Mouse (Mus musculus) retina, postnatal 1 day (tissue): ENCODE data around the gene Trim40.
A peak's percentile ranks its signal among the peaks of the same experiment; 100 is the strongest.
"Not testable (repeated sequence)": the region's sequence is repeated elsewhere in the genome, so short reads cannot be mapped to it uniquely, and the experiment has no call there.

Experiments
- DNase-seq: peaks from one replicate; pipeline ENCODE4 v3.0.0-alpha.2; 2012

The Trim40 gene

DNA sequence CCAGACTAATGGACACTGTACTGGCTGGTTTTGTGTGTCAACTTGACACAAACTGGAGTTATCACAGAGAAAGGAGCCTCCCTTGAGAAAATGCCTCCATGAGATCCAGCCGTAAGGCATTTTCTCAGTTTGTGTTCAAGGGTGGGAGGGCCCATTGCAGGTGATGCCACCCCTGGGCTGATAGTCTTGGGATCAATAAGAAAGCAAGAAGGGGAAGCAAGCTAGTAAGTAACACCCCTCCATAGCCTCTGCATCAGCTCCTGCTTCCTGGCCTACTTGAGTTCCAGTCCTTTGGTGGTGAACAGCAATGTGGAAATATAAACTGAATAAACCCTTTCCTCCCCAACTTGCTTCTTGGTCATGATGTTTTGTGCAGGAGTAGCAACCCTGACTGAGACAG, 1.6 kb upstream of the Trim40 start:
- not testable (repeated sequence) for DNase-seq

DNA sequence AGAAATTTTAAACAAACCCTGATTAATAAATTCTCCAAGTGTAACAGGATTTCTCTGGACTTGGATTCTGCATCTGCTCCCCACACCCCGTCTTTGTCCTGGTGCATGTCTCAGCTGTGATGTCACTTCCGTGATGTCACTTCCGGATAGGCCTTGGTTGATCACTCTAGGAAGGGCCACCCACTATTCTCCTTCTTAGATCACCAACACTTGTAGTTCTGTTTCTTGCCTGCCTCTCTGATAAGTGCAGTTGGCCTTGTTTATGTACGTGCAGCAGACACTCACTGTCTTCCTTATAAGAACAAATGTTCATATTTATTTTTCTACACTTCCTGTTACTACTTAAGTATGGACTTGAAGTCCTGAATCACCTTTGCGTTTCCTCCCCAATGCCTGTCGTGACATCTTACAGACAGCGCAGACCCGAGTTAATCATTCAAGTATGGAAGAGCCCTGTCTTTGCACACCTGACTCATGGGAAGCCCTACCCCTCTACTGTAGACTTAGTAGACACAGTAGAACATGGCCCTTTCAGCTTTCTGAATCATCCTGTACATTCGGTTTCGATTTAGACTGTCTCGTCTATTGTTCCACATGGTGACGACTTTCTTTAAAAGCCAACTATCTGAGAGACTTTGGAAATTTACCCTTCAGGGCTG, 4.7 kb downstream of the Trim40 start:
- no peak for DNase-seq

DNA sequence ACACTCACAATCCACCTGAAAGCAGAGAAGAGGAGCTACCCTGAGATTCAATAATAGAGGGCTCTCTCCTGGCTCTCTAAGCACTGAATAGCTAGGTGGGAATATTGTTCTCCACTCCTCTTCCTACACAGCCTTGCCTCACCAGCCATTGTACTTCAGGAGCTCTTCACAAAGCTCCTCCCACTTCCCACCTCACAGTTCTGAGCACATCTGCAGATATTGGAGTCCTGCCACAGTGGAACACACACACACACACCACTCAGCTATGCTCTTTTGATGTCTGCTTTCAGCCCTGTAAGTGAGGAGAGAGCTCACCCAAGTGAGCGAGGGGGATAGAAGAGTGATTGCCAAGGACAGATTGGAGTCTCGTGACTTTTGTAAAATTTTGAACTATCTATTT, 6.6 kb downstream of the Trim40 start:
- DNase-seq: no peak

DNA sequence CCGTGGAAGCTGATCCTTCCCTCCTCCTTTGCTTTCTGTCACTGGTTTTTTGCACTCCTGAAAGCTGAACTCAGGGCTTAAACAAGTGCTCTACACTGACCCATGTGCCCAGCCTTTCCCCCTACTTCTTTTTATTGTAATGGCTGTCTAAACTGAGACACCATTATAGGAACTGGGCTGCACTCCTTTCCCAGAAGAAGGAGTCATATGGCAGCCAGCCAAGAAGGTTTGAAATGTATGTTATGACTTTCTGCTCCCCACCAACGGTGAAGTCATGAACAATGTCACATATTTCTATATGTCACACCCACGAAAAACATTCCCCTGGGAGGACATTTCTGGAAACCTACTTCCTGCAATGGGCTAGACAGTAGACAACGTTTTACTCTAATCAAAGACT, 15.3 kb downstream of the Trim40 start:
- no peak for DNase-seq

DNA sequence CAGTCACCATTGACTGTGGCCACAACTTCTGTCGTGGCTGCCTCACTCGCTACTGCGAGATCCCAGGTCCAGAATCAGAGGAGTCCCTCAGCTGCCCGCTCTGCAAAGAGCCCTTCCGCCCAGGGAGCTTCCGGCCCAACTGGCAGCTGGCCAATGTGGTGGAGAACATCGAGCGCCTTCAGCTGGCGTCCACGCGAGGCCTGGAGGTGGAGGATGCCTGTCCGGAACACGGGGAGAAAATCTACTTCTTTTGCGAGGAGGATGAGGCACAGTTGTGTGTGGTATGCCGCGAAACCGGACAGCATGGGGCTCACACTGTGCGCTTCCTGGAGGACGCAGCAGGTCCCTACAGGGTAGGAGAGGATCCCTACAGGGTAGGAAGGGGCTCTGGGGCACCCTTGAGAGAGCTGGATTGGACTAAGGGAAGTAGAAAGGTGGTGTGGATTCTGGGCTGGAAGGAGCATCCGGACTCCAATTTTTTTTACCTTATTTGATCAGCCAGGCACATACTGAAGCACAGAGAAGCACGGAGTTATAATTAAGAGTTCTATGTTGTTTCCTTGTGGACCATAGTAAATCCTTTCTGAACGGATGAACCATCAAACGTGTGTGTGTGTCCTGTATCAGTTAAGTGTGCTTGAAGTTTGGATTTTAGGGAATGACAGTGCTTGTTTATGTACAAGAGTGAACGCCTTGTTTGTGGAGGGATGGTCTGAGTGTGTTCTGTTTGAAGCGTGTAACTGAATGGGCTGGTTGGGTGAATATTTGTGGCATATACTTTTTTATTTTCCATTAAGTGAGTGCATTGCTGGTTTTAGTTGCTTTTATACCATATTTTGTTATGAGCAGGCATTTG, 19.7 kb downstream of the Trim40 start:
- DNase-seq: no peak

DNA sequence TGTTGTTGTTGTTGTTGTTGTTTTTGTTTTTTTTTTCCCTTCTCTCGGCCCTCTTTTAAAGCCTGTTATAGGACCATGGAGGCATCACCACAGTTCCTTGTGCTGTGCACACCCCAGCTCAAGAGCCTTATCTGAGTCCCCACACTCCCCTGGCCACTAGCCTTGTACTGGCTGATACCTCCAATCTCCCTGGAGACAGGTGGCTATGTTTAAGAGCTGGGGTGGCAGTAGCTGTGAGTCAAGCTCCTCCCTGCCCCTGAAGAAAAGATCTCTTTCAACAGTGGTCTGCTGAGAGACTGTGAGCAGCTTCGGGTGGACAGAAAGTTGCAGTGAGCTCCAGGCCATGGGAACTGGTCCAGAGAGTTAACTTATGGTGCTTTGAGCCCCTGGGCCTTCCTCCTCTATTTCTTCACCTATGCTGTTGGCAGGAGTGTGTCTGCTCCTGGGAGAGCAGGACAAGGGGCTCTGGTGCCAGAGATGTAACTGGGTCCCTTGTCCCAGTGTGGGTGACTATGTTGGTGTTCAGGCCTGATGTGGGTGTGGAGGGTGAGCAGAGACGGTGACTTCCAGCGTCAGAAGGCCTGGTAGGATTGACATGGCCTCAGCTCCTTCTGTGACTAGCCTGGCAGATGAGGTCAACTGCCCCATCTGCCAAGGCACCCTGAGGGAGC, 20.5 kb downstream of the Trim40 start, which contains the start of gene Trim10:
TSS of gene Trim10 (plus strand) at position 291 of the 671 bp plus-strand sequence.
- DNase-seq: no peak

DNA sequence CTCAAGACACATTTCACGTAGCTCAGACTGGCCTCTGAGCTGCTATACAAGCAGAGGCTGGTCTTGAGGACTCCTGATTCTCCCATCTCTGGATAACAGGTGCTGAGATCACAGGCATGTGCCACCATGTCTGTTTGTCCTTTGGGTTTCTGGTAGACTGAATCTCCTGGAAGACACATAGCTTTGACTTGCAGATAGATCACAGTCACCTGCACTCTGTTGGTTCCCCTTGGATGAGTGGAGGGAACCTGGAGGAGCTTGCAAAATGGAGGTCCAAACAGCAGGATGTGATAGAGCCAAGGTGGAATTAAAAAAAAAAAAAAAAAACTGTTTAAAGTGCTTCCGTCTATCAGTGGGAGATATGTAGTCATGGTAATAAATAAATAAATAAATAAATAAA, 21.1 kb downstream of the Trim40 start:
- DNase-seq: no peak

DNA sequence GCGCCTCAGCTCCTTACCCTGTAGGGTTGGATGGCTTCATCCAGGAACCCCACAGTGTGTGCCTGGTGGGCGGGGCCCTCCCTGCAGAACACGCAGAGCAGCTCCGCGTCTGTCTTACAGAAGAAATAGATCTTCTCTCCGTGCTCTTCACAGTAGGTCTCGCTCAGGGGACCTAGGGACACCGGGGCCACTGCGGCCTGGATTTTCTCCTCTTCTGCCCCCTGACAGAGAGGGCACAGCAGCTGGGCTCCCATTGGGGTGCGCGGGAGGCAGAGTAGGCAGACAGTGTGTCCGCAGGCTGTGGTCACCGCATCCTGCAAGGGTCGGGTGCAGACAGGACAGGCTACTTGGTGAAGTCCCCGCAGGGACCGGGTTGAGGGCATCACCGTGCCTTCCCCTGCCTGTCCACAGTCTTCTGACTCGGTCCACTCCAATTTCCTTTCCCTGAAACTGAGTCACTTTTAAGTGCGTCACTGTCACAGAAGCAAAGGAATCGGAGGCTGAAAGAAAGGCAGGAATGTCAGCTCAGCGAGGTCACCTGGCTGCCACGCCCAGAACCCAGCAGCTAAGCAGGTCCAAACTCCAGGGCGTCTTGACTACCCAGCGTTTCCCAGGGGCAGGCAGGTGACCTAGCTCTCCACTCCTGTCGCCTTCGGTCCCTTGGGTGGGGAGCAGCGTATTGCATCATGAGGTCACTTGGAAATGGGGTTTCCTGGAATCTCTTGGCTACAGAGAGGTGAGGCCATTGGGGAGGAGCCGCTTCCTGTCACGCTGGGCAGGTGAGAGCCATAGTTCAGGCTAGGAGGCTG, 23.0 kb downstream of the Trim40 start, which contains the start of gene Trim15:
TSS of gene Trim15 (minus strand) at position 492 of the 809 bp plus-strand sequence.
- DNase-seq: peak; percentile 8

DNA sequence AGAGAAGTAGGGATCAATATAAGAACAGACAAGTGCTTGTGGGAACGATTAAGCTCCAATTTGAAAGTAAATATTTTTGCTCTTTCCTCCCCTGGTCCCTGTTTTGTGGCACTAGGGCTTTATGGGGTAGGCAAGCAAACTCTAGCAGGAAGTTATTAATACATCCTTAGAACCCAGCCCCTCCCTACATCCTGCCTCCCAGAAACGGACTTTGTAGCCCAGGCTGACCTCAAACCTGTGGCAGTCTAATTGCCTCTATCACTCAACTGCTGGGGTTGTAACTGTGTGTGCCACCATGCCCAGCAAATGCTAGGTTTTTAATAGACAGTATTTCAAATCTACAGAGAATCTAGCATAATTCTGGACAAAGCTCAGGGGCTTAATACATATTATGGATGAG, 28.2 kb downstream of the Trim40 start:
- no peak for DNase-seq

DNA sequence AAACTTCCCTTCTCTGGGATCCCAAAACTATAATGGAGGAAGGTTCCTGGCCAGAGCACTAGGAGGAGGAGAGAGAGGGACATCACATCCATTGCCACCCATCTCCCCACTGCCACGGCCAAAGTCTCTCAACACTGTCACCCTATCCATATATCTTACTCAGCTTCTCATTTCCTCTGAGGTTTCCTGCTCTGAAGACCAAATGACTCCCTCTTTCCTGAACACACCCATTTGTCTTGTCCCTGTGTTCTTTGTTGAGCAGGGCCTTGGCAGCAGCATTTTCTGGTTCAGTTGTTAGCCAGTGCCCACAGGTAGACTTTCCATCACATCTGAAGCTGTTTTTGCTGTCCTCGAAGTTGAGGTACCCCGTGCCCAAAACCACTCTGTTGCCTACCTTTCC, 31.7 kb downstream of the Trim40 start:
- no peak for DNase-seq

DNA sequence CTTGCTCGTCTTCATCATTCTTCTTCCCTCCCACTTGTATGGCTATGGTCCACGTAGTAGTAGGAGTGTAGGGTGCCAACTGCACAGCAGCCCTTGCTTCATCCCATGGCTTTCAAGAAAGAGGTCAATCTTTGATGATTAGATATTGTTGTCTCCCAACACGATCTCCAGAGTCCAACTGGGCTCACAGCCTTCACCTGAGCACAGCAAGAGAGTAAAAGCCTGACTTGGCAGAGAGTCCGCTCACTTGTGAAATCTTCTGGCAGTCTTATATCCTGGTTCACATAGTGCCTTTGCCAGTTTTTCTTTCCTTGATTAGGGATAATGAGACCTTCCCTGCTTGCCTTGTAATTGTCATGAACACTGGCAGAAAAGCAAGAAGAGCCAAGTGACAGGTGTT, 33.7 kb downstream of the Trim40 start:
- DNase-seq: no peak

DNA sequence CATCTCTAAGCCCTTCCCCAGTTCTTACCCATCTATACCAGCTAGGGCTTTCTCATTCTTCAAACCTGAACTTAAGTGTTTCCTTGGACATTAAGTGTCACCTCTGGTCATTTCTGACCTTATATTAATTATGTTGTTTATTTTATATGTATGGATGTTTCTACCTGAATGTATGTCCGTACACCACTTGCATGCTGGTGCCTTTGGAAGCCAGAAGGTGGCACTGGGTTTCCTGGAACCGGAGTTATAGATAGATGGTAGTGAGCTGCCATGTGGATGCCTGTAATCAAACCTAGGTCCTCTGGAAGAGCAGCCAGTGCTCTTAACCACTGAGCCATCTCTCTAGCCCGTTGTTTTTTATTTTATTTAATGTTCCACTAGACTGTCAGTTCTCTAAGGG, 34.4 kb downstream of the Trim40 start:
- no peak for DNase-seq

DNA sequence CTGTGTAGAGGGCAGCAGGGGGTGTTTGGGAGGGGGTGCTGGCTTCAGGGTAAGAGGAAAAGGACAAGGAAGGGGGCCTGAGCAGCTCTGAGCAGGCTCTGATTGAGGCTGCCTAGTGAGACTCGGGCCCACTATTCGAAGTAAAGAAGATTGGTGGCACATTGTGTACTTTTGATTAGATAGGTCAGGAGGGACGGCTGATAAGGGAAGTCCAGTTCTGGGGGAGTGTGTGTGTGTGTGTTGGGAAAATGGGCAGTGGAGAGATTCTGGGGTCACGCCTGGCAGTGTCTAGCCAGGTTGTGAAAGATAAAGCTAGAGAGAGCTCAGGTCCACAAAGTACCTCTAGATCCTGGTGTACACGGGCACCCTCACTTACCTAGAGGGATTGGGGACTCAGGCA, 38.3 kb downstream of the Trim40 start:
- no peak for DNase-seq

DNA sequence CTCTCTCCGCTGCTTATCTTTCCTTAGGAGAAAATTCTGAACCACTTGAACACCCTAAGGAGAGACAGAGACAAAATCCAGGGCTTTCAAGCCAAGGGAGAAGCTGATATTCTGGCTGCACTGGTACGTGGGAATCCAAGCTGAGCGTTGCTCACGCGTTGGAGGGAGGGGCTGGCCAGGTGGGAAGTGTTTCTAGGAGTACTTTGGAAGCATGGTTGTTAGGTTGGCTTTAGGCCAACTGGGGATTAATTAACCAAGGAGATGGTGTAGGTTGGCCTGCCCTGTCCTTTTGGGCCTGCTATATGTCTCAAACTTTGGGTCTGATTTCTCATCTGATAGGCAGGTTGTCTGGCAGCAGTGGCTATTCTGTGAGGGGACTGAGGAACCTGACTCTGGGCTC, 38.7 kb downstream of the Trim40 start:
- DNase-seq: no peak

DNA sequence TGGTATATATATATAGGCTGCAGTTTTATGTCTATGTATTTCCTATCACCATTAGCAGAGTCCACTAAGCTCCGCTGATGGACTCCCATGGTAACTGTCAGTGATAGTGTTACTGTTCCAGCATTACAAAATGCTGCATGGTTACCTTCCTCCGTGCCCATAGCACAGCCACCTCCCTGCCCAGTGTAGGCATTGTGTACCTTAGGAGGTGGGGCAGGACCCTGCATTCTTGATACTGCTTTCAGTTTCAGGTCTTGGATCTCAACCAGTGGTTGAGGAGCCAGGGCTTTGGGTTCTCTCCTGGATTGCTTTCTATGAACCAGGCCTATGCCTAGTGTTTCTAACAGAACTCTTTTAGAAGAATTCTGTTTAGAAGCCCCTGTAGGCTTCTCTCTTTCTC, 39.9 kb downstream of the Trim40 start:
- DNase-seq: no peak

DNA sequence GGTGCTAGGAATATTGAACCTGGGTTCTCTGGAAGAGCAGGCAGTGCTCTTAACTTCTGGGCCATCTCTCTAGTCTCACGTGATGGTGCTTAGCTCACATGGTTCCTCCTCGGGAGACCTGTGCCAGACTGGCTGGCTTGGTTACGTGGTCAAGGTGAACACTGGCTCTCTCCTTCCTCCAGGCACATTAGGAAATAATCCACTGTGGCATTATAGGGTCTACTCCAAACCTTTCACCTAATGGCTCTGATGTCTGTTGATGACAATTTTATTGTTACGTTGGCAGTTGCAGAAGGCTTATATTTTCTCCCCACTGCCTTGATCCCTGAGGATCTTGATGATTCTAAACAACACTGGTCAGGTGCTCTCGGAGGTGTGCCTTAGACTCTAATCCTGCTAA, 41.0 kb downstream of the Trim40 start:
- no peak for DNase-seq

DNA sequence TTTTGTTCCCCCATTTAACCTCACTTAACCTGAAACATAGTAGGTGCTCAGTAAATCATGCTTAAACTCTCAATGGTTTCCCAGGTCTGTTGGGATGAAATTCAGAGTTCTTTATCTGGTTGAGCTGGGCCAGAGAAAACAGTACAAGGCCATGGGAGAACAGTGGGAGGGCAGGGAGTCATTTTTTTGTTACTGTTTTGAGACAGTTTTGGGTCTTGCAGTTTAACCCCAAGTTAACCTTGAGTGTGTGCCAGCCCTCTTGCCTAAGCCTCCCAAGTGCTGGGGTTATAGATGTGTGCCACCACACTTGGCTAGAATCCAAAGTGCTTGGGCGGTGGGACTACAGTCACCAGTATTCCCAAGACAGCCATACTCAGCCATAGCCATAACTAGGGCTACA, 45.2 kb downstream of the Trim40 start:
- no peak for DNase-seq

DNA sequence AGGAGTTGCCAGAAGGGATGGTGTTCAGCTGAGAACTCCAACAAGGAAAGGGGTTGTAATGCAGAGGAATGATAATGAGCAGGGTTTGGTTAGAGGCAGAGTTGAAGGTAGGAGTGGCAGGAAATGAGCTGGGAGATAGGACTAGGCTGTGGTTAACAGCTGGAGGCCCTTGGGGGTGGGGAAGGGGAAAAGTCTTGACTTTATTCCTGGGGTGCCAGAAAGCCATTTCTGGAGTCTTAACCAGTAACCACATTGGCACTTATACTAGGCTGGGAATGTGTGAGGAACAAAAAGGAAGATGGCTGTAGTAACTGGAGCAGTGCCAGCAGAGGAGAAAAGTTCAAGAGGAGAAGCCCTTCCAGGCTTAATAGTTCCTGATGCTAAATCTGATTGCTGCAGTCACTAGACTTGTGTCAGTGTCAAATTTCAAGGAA, 45.6 kb downstream of the Trim40 start:
- DNase-seq: no peak

DNA sequence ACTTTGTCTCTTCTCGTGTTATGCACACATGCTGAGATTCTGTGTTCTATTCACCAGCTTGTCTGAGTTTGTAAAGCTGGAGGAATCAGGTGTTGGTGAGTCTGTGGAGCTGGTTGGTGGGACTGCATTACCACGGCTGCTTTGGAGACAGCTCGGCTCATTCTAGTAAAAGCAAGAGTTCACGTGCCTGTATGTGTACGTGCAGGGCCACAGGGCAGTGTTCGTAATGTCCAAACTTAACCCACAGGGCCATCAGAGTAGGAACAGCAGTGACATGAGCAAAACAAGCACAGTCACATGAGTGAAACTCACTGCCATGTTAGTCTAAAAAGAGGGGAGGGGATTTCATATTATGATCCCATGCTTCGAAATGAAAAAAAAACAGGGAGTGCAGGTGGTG, 46.2 kb downstream of the Trim40 start:
- no peak for DNase-seq

DNA sequence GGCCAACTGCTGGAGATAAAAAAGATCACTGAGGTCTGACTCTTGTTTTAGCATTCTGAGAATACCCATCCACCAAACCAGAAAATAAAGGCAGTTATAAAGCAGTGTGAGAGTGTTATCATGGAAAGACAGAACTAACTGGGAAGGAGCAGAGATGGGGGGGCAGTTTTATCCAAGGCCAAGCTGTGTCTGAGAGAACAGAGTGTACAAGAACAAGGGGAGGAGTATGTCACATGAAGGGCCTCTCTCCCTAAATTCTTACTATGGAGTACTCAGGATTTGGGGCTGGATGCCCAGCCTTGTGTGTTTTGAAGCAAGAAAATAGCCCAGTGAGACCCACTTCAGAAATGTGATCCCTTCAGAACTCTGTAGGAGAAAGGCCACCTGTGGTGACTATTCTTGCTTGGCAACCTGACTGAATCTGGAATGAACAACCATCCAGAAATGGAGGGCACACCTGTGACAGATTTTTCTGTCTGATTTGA, 48.9 kb downstream of the Trim40 start:
- no peak for DNase-seq

DNA sequence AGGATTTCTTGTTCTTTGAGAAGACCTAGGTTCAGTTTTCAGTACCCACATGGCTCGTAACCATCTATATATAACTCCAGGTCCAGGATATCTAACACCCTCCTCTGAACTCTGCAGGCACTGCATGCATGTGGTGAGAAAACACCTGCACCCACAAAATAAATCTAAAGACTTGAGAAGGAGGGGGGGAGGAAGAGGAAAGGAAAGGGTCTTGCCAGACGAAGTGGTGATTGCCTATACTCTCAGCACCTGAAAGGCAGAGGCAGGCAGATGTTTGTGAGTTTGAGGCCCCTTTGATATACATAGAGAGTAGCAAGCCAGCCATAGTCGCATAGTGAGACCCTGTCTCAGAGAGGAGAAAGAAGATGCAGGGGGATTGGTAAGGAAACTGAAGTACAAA, 50.0 kb downstream of the Trim40 start:
- DNase-seq: no peak

DNA sequence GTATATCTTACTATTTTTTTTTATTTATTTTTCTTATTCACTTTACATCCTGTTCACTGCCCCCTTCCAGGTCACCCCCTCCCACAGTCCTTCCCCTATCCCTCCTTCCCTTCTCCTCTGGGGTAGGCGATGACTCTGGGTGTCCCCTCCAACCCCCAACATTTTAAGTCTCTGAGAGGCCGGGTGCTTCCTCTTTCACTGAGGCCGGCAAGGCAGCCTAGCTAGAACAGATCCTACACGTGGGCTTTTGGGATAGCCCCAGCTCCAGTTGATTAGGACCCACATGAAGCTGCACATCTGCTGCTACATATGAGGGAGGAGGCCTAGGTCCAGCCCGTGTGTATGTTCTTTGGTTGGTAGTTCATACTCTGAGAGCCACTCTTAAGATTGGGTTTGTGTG, 50.9 kb downstream of the Trim40 start:
- DNase-seq: no peak
